Mouse (Mus musculus) G1E (cell line): ENCODE measurements around the gene Ankrd40. TPM values are rescaled to one million over a fixed set of nuclear protein-coding genes. Genes with fewer than 3 reads are reported as not detected.

Experiments used
- ATAC-seq: 2 replicates; pipeline ENCODE4 v1.8.0; 2016; ENCODE audit warnings: mild to moderate bottlenecking; ENCODE audit not compliant: insufficient number of reproducible peaks, poor library complexity, low FRiP score, severe bottlenecking; ENCODE audit errors: extremely low read depth
- DNase-seq: peaks from one replicate; pipeline ENCODE4 v3.0.0; 2012; ENCODE audit warnings: low spot score
- H3K27me3 ChIP-seq: 2 replicates; pipeline ENCODE4 v1.6.1; 2012; ENCODE audit warnings: mild to moderate bottlenecking, low read length, inconsistent platforms; ENCODE audit not compliant: insufficient read depth
- H3K36me3 ChIP-seq: replicated peaks from 2 replicates; pipeline ENCODE3; 2012; ENCODE audit warnings: mild to moderate bottlenecking, inconsistent platforms
- H3K4me1 ChIP-seq: 2 replicates; pipeline ENCODE4 v1.6.1; 2012; ENCODE audit warnings: low read depth, low read length, inconsistent platforms, mixed read lengths; ENCODE audit not compliant: insufficient read depth
- H3K4me3 ChIP-seq: 2 replicates; pipeline ENCODE4 v1.5.1; 2012; ENCODE audit warnings: low read depth, mild to moderate bottlenecking, inconsistent platforms, low read length, moderate library complexity, mixed read lengths
- H3K9me3 ChIP-seq: replicated peaks from 2 replicates; pipeline ENCODE4 v1.6.1; 2012; ENCODE audit warnings: inconsistent platforms
- CTCF ChIP-seq: IDR thresholded peaks from 2 replicates; pipeline ENCODE4 v1.5.1; 2012; ENCODE audit warnings: low read depth, low read length, inconsistent platforms, mixed read lengths
- GATA1 ChIP-seq: IDR thresholded peaks from 2 replicates; pipeline ENCODE4 v1.6.1; 2012; ENCODE audit warnings: borderline replicate concordance, low read length, inconsistent platforms, mixed read lengths
- GATA2 ChIP-seq: IDR thresholded peaks from 2 replicates; pipeline ENCODE4 v1.6.1; 2012; ENCODE audit warnings: low read depth, low read length, inconsistent platforms, borderline replicate concordance
- POLR2AphosphoS5 ChIP-seq: IDR thresholded peaks from 2 replicates; pipeline ENCODE4 v1.6.1; 2012; ENCODE audit warnings: low read depth, low read length, inconsistent platforms; ENCODE audit not compliant: insufficient replicate concordance
- TAL1 ChIP-seq: conservative IDR thresholded peaks from 2 replicates; pipeline ENCODE4 v1.6.1; 2012; ENCODE audit warnings: low read depth, low read length, inconsistent platforms, mixed read lengths
- polyA plus RNA-seq: library from polyadenylated mRNA; stranded (reverse); fragments of >175 nt; gene quantifications from 2 replicates; pipeline ENCODE4 v1.2.3, GENCODE M21; 2012
- total RNA-seq, 2 experiments: library from RNA; stranded (forward) in 1 of 2; stranded (reverse) in 1 of 2; fragments of 200-1000 nt in 1 of 2; fragments of >200 nt in 1 of 2; fragmentation: Nextera tagmentation in 1 of 2; gene quantifications; 2 replicates each; pipeline ENCODE4 v1.2.3; 2014 to 2017

Ankrd40 gene
- total and polyA plus RNA-seq, 3 experiments: 34.4 to 75.8 (median 46.4) TPM

- Histone ChIP-seq H3K27me3 (peaks cover 30% of the 10 kb centered on the region), H3K9me3 (no peaks in the 10 kb centered on the region), H3K4me1 (no peaks in the 10 kb centered on the region; the same call in 1 of the 2 replicates), H3K4me3 (no peak overlapping the region), H3K36me3 (no peaks in the 10 kb centered on the region)
- TF ChIP-seq GATA2: no peak
- ATAC-seq (no peak), DNase-seq (no peak)
Observed at GRCm38 (mm10) chr11:94362101-94362500, 34.3 kb downstream of the Ankrd40 start.

GRCm38 (mm10) chr11:94363690-94364089, 35.9 kb downstream of the Ankrd40 start:
- ATAC-seq: no peak
- no peak for DNase-seq
- TF ChIP-seq TAL1: no peak
- no peak for TF ChIP-seq GATA1
- no peak for TF ChIP-seq POLR2AphosphoS5
- TF ChIP-seq GATA2: no peak
- no peak for TF ChIP-seq CTCF
- Histone ChIP-seq H3K36me3 (no peaks in the 10 kb centered on the region), H3K4me3 (no peak overlapping the region), H3K4me1 (no peaks in the 10 kb centered on the region; the same call in 1 of the 2 replicates), H3K27me3 (peaks cover 30% of the 10 kb centered on the region), H3K9me3 (no peaks in the 10 kb centered on the region)

- Histone ChIP-seq H3K4me3 (no peak overlapping the region), H3K9me3 (no peaks in the 10 kb centered on the region), H3K27me3 (peaks cover 23% of the 10 kb centered on the region), H3K4me1 (no peaks in the 10 kb centered on the region; the same call in 1 of the 2 replicates), H3K36me3 (no peaks in the 10 kb centered on the region)
- TF ChIP-seq GATA1: no peak
- no peak for TF ChIP-seq TAL1
- no peak for TF ChIP-seq POLR2AphosphoS5
- TF ChIP-seq CTCF: no peak
- no peak for TF ChIP-seq GATA2
- DNase-seq (no peak), ATAC-seq (no peak)
Observed at GRCm38 (mm10) chr11:94365340-94365739, 37.5 kb downstream of the Ankrd40 start.

- no peak for DNase-seq
- no peak overlapping the region for H3K4me3 ChIP-seq
Observed at GRCm38 (mm10) chr11:94369981-94370380, 42.2 kb downstream of the Ankrd40 start.

GRCm38 (mm10) chr11:94370809-94371208, 43.0 kb downstream of the Ankrd40 start:
- DNase-seq (peak; percentile 5), ATAC-seq (peak; percentile 75)
- Histone ChIP-seq H3K27me3 (peaks cover 30% of the 10 kb centered on the region), H3K4me1 (peaks cover 6% of the 10 kb centered on the region; the same call in 1 of the 2 replicates), H3K4me3 (no peak overlapping the region), H3K36me3 (no peaks in the 10 kb centered on the region), H3K9me3 (no peaks in the 10 kb centered on the region)
- TF ChIP-seq GATA2 (no peak), TAL1 (no peak), POLR2AphosphoS5 (no peak), CTCF (no peak), GATA1 (no peak)

More at GRCm38 (mm10) chr11:94369981-94370380, 42.2 kb downstream of the Ankrd40 start:
- no peak for ATAC-seq
- TF ChIP-seq CTCF (no peak), POLR2AphosphoS5 (no peak), GATA1 (no peak), TAL1 (no peak), GATA2 (no peak)
- Histone ChIP-seq H3K27me3 (peaks cover 33% of the 10 kb centered on the region), H3K36me3 (no peaks in the 10 kb centered on the region), H3K9me3 (no peaks in the 10 kb centered on the region), H3K4me1 (peaks cover 6% of the 10 kb centered on the region; the same call in 1 of the 2 replicates)

- Histone ChIP-seq H3K27me3 (peaks cover 26% of the 10 kb centered on the region), H3K36me3 (no peaks in the 10 kb centered on the region), H3K4me1 (peaks cover 6% of the 10 kb centered on the region; the same call in 1 of the 2 replicates), H3K9me3 (no peaks in the 10 kb centered on the region), H3K4me3 (no peak overlapping the region)
- TF ChIP-seq POLR2AphosphoS5 (no peak), CTCF (no peak), GATA2 (no peak), GATA1 (no peak), TAL1 (no peak)
- DNase-seq (no peak), ATAC-seq (no peak)
Observed at GRCm38 (mm10) chr11:94374276-94374948, 46.6 kb downstream of the Ankrd40 start.
